Mouse (Mus musculus): ENCODE measurements at regions not wholly inside any gene's neighbourhood (a gene's known extent, or its start where the extent isn't known, plus 50 kb on each side); places are given as distances from the start of the nearest gene placed in this dataset.

DNA sequence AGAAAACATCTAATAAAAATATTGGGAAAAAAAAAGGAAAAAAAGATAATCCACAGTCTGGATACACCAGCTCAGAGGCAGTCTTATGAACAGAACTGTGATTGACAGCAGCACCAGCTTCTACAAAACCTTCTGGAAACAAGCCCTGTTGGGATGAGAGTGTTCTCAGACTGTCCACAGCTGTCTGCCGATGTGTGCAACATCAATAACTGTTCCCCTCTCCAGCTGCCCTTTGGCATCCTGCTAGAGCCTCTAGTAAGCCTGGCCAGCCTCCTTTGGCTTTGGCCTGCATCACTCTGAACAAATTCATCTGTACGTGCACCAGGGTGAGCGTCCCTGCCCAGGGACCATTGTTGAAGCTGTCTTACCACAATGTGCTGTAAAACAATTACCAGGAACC, 137.0 kb upstream of the Irs2 start:
- TF ChIP-seq GATA1 (IDR thresholded peaks at IDR 0.05; ENCODE audit: low read length), result no peak

DNA sequence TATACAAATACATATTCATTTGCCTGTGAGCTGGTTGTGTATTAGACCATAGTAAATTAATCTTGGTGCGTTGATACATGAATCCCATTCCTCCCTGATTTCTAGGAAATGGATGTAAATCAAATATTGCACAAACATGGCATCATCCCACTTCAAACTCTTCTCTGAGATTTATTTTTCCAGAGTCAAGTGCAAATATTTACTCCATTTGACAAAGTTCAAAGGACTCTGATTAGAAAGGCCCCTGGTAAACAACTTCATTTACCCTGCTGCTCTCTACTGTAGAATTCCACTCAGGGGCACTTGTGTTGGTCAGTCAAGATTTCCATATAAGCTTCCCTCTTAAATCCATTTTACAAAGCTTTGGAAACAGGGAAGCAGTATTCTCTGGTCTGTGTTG, 132.3 kb upstream of the Irs2 start:
- TF ChIP-seq GATA1 (IDR thresholded peaks at IDR 0.05; ENCODE audit: low read length), result no peak

DNA sequence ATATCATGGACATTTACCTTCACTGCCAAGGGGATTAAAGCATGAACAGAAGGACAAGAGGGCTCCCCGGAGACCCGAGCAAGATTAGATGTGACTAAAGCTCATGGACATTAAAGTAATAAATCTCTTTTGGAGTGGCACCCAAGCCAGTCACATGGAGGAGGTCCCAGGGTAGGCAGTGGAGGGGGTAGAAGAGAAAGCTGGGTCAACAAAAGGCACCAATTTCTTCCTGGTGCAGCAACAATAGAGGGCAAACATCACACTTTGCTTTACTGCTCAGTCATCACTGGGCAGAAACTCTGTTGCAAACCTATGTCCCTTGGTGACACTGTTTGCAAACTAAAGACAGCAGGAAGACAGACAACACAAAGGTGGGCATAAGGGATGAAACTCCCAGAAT, 131.0 kb upstream of the Irs2 start:
- no peak for TF ChIP-seq GATA1 (IDR thresholded peaks at IDR 0.05; ENCODE audit: low read length)

DNA sequence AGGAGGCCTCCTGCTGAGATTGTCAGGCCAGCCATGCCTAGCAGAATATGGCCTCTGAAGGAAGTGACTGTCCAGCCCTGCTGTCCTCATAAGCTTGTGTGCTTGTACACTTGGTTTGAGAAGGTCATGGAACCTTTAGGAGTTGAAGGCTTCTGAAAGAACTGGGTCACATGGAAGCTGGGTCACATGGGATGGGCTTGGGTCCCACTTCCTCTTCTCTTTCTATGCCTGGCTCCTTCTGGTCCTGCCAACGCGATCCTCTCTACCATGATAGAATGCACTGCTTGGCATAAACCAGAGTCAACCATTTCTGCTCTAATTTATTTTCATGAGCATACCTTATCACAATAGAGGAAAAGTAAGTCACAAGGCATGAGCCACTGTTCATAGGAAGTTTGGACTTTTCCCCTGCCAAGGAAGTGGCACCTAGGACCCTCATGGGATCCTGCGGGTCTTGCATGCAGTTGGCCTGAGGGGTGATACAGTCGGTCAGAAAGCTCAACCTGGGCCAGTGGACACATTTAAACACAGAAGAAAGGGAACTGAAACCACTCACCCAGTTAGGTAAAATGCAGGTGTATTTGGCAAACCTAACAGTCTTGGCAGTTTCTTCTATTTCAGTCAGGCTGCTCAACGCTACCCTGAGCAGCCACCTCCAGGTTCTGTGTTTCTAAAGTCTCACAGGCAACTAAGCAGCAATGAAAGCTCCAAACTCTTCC, 130.2 kb upstream of the Irs2 start:
- TF ChIP-seq GATA1 (IDR thresholded peaks at IDR 0.05; ENCODE audit: low read length), result no peak

DNA sequence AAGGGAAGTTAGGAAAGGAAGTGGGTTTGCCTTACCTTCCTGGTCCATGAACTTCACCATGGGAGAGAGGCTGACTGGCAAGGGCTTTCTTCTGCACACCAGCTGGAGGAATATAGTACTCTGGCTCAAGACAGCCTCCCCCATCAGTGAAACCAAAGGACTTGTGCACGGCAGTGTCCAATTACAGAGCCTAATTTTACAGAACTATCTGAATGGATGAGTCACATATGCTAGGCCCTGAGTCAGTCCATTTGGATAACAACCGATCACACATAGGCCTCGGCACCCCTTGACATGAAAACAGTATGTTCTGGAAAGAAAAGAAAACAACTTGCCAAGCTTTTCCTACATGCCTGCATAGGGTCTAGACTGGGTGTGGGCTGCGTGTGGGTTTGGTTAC, 128.3 kb upstream of the Irs2 start:
- no peak for TF ChIP-seq GATA1 (IDR thresholded peaks at IDR 0.05; ENCODE audit: low read length)

- TF ChIP-seq GATA1 (IDR thresholded peaks at IDR 0.05; ENCODE audit: low read length), result no peak
Observed at GRCm38 (mm10) chr8:11135135-11135534, 126.9 kb upstream of the Irs2 start.

DNA sequence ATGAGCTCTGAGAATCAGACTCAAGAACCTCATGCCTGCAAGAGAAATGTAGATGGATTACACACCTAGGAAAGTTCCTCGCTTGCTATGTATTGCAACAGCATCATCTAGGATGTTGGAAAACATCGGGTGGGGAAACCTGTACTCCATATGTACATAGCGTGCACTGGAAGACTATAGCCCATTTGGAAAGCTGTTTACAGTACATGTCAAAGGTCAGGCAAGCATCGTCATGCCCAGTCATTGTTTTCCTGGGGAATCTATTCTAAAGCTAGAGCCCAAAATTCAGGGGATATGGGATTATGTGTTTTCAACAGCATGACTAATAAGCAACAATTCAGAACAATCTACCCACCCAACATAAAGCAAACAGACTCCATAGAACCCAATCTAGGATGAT, 126.3 kb upstream of the Irs2 start:
- TF ChIP-seq GATA1 (IDR thresholded peaks at IDR 0.05; ENCODE audit: low read length), result no peak

DNA sequence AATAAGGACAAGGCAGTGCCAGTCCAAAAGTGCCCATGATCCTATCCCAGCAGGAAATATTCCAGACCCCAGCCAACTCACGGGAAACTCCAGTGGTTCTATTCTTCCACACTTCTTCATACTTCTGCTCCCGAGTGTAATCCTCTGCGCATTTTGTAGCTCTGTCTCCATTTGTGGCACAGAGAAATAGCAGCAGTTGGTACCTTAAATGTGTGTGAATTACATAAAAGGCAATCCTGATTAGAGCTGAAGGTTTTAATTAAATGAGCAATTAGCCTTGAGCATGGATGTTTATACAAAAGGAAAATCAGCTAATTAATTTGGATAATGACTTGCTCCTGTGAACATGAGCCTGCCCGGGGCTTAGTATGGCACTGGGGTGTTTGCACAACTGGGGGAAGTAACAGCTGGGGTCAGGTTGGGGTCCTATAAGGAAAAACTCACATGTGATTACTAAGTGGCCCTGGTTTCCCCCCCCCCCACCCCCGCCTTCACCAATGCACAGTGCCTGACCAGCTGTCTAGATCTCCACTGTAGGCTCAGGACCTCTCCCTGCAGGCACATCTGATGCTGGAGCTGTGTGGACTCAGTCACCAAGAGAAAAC, 110.9 kb upstream of the Irs2 start:
- no peak for TF ChIP-seq GATA1 (IDR thresholded peaks at IDR 0.05; ENCODE audit: low read length)

DNA sequence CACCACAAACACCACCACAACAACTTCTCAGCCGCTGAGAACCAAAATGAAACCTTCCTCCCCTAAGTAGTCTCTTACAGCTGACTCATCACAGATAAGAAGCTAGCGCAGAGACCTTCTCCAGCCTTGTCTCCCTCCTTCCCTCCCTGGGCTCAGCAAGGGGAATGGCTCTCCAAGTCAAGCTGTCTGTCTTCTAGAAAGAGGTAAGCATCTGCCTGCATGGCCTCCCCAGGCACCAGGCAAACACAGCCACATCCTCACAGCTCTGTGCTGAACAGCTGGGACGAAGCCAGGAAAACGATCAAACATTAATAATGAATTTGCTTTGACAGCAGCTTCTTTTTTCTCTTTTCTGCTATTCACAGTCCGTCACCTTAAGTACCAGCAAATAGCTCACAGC, 108.3 kb upstream of the Irs2 start:
- no peak for TF ChIP-seq GATA1 (IDR thresholded peaks at IDR 0.05; ENCODE audit: low read length)

DNA sequence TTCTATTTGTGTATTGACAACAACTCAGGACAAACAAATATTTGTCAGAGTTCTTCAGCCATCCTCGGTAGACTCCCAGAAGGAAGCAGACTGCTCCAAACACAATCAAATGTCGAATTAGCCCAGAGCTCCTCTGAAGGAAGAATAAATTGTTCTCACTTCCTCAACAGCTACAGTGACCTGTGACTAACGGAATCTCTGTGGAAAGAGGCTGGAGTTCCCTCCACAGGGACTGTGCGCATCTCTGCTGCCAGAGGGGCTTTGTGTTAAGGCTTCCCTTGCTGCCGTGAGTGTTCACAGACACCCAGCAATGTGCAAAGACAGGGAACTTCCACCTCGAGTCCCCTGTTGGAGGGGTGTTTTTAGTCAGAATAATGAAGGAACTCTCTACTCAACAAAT, 107.0 kb upstream of the Irs2 start:
- TF ChIP-seq GATA1 (IDR thresholded peaks at IDR 0.05; ENCODE audit: low read length), result no peak

GRCm38 (mm10) chr8:11114531-11114930, 106.3 kb upstream of the Irs2 start:
- TF ChIP-seq GATA1 (IDR thresholded peaks at IDR 0.05; ENCODE audit: low read length), result no peak

DNA sequence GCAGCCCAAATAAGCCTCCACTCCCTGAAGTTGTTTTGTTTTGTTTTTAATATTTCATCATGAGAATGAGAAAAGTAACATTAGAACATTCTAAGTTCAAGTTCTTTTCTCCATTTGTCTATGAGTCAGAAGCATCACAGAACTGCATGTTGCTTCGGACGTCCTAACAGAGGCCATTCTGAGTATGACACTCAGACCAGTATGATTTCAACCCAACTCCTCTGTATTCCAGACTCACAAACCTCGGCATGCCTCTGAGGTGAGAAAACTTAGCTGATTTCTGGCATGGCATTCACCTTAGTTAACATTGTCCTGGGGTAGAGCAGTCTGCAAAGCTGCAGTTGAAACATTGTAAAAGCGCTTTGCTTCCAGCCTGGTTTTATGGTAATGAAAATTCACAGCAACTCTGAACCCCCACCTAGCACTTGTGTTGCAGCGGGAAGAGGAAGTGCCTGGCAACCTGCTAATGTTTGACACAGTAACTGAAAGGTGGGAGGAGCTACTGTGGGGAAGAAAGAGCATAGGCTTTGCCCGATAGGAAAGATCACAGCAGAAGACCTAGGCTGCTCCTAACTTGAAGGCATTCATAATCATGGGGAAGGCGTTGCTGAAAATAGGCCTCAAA, 104.8 kb upstream of the Irs2 start:
- no peak for TF ChIP-seq GATA1 (IDR thresholded peaks at IDR 0.05; ENCODE audit: low read length)

- TF ChIP-seq GATA1 (IDR thresholded peaks at IDR 0.05; ENCODE audit: low read length), result no peak
Observed at GRCm38 (mm10) chr8:11111987-11112386, 103.7 kb upstream of the Irs2 start.

DNA sequence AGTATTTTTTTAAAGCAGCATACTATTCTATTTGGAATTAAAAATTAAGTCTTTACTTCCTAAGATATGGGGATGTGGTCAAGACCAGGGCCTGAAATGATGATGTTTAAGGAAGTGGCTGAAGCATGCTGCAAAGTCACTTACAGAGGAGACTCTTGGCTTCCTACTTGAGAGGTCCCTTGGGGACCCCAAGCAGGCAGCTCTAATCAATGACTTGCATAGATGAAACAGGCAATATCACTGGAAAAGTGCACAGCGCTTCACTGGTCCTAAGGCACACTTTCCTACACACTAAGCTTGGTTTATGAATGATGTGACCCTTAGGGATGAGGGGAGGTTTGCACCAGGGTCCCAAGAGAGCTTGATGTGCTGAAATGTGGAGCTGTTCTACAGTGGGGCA, 99.2 kb upstream of the Irs2 start:
- TF ChIP-seq GATA1 (IDR thresholded peaks at IDR 0.05; ENCODE audit: low read length), result no peak

DNA sequence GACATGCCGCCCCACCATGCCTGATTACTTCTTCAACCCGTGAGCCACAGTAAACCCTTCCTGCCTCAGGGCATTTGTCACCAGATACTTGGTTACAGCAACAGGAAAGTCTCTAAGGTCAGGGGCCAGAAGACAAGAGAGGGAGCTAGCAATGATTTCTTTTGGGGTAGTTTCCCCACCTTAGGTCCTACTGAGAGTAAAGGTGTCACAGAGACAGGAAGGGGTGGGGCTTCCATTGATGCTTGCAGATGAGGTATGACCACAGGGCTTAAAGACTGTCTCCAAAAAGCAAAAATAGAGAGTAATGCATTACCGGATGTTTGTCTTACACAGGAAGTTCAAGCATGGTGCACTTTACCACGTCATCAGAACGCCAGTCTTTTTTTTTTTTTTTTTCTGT, 98.8 kb upstream of the Irs2 start:
- no peak for TF ChIP-seq GATA1 (IDR thresholded peaks at IDR 0.05; ENCODE audit: low read length)

- no peak for TF ChIP-seq GATA1 (IDR thresholded peaks at IDR 0.05; ENCODE audit: low read length)
Observed at GRCm38 (mm10) chr8:11103745-11104607, 95.7 kb upstream of the Irs2 start.

Data from G1E-ER4 (cell line).